Mouse (Mus musculus): Measurements from ENCODE around the gene Pgs1. TPM values are rescaled to one million over a fixed set of nuclear protein-coding genes. Genes with fewer than 3 reads are reported as not detected.

The Pgs1 gene
- polyA plus RNA-seq, 1 experiment from 2014 or later, result 60.7 TPM

DNA sequence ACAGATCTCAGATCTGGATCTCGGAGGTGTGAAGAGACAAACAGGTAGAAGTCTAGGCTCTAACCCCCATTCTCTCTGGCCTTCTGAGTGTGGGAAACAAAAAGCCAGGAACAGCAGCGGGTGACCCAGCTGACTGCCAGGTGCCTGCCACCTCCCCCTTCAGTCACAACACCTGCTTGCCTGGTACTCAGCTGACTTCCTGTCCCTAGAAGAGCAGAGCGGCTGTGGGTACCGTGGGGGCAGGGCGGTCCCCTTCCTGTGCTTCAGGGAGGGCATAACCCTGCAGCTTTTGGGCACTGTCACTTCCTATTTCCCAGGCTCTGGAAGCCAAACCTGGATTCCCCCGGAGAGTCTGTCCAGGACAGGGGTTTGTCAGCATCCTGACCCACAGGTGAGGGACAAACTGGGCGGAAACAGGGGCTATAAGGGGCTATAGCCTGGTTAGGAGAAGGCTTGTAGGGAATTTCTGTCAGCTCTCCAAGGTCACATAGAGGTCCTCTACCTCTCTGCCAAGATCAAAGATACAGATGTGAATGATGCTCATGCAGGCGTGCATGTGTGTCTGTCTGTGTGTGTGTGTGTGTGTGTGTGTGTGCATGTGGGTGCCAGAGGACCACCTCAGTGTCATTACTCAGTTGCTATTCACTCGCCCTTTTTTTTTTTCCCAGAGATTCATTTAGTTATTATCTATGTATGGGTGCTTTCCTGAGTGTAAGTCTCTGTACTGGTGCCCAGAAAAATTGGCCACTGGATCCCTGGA, 33.7 kb upstream of the Pgs1 start:
- ATAC-seq (ENCODE audit: low FRiP score), result no peak
- WGBS, result 80% methylated on average over 9 of the region's 9 CpGs
- no peaks in the 10 kb centered on the region for H3K9me3 ChIP-seq (replicated peaks)
- H3K27me3 ChIP-seq (replicated peaks), result peaks cover 9% of the 10 kb centered on the region
- no peak overlapping the region for H3K4me2 ChIP-seq
- H3K4me1 ChIP-seq, result peaks cover 36% of the 10 kb centered on the region
- H3K9ac ChIP-seq (replicated peaks), result no peak overlapping the region
- H3K36me3 ChIP-seq, result no peaks in the 10 kb centered on the region
- H3K27ac ChIP-seq (replicated peaks), result no peak overlapping the region
- H3K4me3 ChIP-seq (replicated peaks), result no peak overlapping the region

DNA sequence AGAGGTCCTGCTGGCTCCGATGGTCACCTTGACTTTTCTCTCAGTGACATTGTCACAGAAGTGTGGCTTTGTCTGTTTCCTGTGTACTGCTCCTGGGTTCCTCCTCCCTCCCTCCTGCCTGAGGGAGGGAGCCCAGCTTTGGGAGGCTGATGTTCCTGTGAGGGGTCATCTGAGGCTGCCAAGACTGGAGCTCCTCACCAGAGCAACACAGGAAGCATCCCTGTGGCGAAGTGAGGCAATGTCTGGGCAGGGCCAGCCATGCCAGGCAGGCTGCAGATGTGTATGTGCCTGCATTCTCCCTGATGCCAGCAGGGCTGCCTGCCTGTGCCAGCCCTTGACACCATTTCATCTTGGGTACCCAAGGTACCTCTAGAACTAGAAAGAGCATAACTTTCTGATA, 32.0 kb upstream of the Pgs1 start:
- ATAC-seq (ENCODE audit: low FRiP score), result 0 out of 2 replicates have a peak, but pooled peaks have one; percentile 35
- WGBS, result 60% methylated on average over 2 of the region's 2 CpGs
- Histone ChIP-seq H3K27ac (replicated peaks) (peak overlapping the region; percentile 64), H3K4me2 (no peak overlapping the region), H3K9ac (replicated peaks) (no peak overlapping the region), H3K27me3 (replicated peaks) (peaks cover 9% of the 10 kb centered on the region), H3K9me3 (replicated peaks) (no peaks in the 10 kb centered on the region), H3K4me3 (replicated peaks) (no peak overlapping the region), H3K36me3 (no peaks in the 10 kb centered on the region), H3K4me1 (peaks cover 43% of the 10 kb centered on the region)

DNA sequence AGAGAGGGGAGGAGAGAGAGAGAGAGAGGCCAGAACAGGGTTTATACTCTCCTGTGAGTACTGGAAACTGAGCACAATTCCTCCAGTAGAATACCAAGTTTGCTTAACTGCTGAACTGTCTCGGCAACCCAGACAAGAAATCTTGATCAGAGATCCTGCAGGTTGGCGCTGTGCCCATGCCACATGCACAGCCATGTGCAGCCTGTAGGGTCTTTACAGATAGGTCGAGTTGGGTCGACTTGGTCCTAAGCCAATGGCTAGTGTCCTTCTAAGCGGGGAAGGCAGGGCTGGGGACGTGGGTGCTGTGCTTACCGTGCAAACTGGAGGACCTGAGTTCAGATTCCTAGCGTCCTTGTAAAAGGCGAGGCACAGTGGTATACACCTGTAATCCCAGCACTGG, 31.3 kb upstream of the Pgs1 start:
- H3K27ac ChIP-seq (replicated peaks), result peak overlapping the region; percentile 64
- no peak for ATAC-seq (ENCODE audit: low FRiP score)
- no peak overlapping the region for H3K9ac ChIP-seq (replicated peaks)
- 77% methylated on average over 9 of the region's 9 CpGs for WGBS
- no peaks in the 10 kb centered on the region for H3K9me3 ChIP-seq (replicated peaks)
- H3K36me3 ChIP-seq, result no peaks in the 10 kb centered on the region
- H3K27me3 ChIP-seq (replicated peaks), result peaks cover 8% of the 10 kb centered on the region
- H3K4me1 ChIP-seq, result peaks cover 36% of the 10 kb centered on the region
- H3K4me3 ChIP-seq (replicated peaks), result no peak overlapping the region
- no peak overlapping the region for H3K4me2 ChIP-seq

DNA sequence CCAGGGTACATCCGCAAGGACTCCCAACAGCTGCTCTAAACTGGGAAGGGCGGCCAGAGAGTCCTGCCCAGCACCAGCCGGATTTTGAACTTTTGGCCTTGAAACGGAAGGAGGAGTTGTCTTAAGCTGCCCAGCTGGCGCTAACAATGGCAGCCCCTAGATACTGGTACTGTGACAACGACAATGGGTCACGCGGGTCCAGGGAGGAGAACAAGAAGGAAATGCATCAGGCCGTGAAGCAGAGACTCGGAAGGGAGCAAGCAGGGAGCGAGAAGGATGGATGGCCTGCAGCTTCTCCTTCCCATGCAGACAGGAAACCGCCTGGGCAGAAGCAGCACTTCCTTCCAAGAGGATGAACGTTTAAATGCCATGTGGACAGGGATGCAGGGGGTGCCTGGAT, 30.5 kb upstream of the Pgs1 start:
- Histone ChIP-seq H3K27me3 (replicated peaks) (peaks cover 4% of the 10 kb centered on the region; the same call in 1 of the 2 replicates), H3K27ac (replicated peaks) (no peak overlapping the region), H3K4me1 (peaks cover 33% of the 10 kb centered on the region), H3K4me3 (replicated peaks) (no peak overlapping the region), H3K36me3 (no peaks in the 10 kb centered on the region), H3K9me3 (replicated peaks) (no peaks in the 10 kb centered on the region), H3K4me2 (no peak overlapping the region), H3K9ac (replicated peaks) (no peak overlapping the region)
- 50% methylated on average over 13 of the region's 13 CpGs for WGBS
- ATAC-seq (ENCODE audit: low FRiP score), result no peak

DNA sequence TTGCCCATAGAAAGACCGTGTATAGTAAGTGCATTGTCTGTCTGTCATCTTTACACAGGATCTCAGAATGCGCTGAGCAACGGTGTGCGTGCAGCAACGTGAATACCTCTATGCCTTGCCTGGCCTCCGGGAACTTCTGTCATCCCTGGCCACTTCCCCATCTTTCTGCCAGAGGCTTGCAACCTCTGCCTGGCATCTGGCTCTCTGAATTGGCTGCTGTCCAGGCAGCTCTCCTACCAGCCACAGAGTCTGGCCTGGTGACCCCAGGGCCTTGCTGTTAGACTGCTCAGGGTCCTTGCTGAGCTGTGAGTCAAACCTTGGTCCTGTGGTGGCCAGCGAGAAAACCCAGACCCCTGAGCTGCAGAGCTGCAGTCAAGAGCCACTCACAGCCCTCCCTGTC, 27.9 kb upstream of the Pgs1 start:
- Histone ChIP-seq H3K4me3 (replicated peaks) (no peak overlapping the region), H3K9ac (replicated peaks) (no peak overlapping the region), H3K27ac (replicated peaks) (no peak overlapping the region), H3K4me1 (peaks cover 44% of the 10 kb centered on the region), H3K36me3 (no peaks in the 10 kb centered on the region), H3K4me2 (no peak overlapping the region), H3K9me3 (replicated peaks) (no peaks in the 10 kb centered on the region), H3K27me3 (replicated peaks) (no peaks in the 10 kb centered on the region)
- no peak for ATAC-seq (ENCODE audit: low FRiP score)
- WGBS, result 71% methylated on average over 7 of the region's 7 CpGs

DNA sequence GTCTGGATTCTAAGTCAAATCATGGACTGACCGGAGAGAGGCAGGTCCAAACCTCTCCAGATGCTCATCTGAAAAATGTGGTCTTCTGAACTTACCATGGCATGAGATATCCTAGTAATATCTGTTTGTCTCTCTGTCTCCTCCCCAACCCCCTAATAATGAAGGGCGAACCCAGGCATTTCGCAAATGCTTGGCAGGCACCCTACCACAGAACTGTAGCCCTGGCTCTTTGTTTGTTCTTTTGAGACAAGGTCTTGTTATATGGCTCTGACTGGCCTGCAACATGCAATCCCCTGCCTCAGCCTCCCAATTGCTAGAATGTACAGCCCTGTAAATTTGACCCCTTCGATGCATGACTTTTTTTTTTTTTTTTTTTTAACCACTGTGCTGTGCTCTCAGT, 26.9 kb upstream of the Pgs1 start:
- 91% methylated on average over 4 of the region's 4 CpGs for WGBS
- peaks cover 49% of the 10 kb centered on the region for H3K4me1 ChIP-seq
- ATAC-seq (ENCODE audit: low FRiP score), result no peak

DNA sequence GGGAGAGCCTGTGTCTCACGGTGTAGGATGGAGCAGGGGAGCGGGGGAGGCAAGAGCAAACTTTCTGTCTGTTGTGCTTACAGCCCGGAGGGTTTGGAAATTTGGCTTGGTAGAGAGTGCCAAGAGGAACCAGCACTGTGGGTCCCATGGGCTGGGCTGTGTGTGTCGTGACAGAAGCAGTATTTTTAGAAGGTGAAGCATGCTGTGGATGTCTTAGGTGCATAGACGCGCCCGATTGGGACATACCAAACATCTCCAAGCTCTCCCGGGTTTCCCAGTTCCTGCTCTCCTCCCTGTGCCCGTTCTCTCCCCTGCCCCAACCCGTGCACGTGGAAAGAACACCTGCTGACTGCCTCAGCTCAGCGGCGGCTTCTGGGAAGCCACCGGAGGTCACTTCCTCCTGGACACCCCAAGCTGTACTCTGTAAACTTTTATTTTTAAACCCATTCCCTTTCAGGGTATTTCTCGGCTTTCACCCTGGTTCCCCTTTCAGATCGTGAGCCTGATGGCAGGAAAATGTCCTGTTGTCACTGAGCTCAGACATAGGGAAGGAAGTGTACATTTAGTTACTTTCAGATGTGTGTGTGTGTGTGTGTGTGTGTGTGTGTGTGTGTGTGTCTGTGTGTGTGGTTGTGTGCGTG, 26.2 kb upstream of the Pgs1 start:
- 60% methylated on average over 17 of the region's 17 CpGs for WGBS
- peaks cover 49% of the 10 kb centered on the region for H3K4me1 ChIP-seq
- H3K36me3 ChIP-seq, result no peaks in the 10 kb centered on the region
- H3K9ac ChIP-seq (replicated peaks), result no peak overlapping the region
- no peaks in the 10 kb centered on the region for H3K9me3 ChIP-seq (replicated peaks)
- no peak overlapping the region for H3K4me3 ChIP-seq (replicated peaks)
- H3K27me3 ChIP-seq (replicated peaks), result no peaks in the 10 kb centered on the region
- H3K27ac ChIP-seq (replicated peaks), result no peak overlapping the region
- ATAC-seq (ENCODE audit: low FRiP score), result no peak
- H3K4me2 ChIP-seq, result no peak overlapping the region

More for the DNA sequence above, 26.9 kb upstream of the Pgs1 start:
- Histone ChIP-seq H3K9me3 (replicated peaks) (no peaks in the 10 kb centered on the region), H3K27ac (replicated peaks) (no peak overlapping the region), H3K9ac (replicated peaks) (no peak overlapping the region), H3K27me3 (replicated peaks) (no peaks in the 10 kb centered on the region), H3K4me2 (no peak overlapping the region), H3K36me3 (no peaks in the 10 kb centered on the region), H3K4me3 (replicated peaks) (no peak overlapping the region)

DNA sequence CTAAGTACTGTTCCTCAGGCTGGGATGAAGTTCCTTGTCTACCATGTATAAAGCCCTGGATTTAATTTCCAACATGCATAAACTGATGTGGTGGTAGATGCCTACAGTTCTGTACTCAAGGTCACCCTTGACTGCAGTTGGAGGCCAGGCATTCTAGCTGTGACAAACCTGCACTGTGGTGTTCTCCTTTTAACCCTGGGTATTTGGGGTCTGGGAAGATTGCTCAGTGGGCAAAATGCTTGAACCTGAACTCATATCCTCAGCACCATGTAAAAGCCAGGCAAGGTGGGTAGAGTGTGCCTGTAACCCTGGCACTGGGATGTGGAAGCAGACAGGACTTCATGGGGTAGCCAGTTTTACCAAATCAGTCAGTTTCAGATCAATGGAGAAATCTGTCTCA, 25.5 kb upstream of the Pgs1 start:
- no peak overlapping the region for H3K9ac ChIP-seq (replicated peaks)
- ATAC-seq (ENCODE audit: low FRiP score), result no peak
- no peaks in the 10 kb centered on the region for H3K27me3 ChIP-seq (replicated peaks)
- H3K36me3 ChIP-seq, result no peaks in the 10 kb centered on the region
- H3K27ac ChIP-seq (replicated peaks), result no peak overlapping the region
- H3K4me3 ChIP-seq (replicated peaks), result no peak overlapping the region
- no peaks in the 10 kb centered on the region for H3K9me3 ChIP-seq (replicated peaks)
- H3K4me1 ChIP-seq, result peaks cover 49% of the 10 kb centered on the region
- H3K4me2 ChIP-seq, result no peak overlapping the region

DNA sequence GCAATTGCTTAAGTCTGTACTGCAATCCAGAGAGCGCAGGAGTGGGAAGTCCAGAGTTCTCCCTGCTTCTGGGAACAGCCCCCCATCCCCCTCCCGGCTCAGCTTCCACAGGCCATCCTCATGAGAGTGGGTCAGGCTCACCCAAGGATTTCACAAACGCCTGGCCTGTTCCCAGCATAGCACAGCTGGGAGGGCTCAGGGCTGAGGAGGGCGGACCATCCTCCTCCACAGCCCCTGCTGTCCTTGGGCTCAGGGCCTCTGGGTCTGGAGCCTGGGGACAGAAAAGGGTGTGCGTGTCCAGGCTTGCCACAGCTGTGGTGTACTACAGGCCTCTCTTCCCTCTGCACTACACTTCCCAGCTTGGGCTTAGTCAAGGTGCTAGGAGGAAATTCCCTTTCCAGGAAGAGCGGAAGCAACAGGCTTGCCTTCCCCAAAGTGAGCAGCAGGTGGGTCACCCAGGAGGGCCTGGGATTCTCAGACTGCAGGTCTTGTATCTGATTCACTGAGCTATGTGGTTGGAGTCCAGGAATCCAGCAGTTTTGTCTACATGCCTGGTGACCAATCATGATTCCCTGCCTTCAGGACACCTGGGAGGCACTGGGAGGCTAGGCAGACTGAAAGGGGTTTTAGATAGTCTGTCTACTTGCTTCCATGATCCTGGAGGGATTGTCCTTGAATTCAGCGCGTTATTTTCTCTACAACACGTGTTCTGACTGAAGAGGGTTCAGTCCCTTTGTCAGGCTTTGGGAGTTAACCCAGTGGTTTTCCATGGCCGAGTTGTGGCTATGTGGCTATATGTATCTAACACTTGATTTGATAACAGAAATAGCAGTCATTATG, 23.6 kb upstream of the Pgs1 start:
- Histone ChIP-seq H3K36me3 (no peaks in the 10 kb centered on the region), H3K9ac (replicated peaks) (no peak overlapping the region; the same call in 1 of the 2 replicates), H3K4me3 (replicated peaks) (no peak overlapping the region), H3K27me3 (replicated peaks) (peaks cover 13% of the 10 kb centered on the region), H3K4me1 (peaks cover 61% of the 10 kb centered on the region), H3K9me3 (replicated peaks) (no peaks in the 10 kb centered on the region), H3K4me2 (peak overlapping the region; percentile 89), H3K27ac (replicated peaks) (peak overlapping the region; percentile 70)
- 49% methylated on average over 10 of the region's 10 CpGs for WGBS
- no peak for ATAC-seq (ENCODE audit: low FRiP score)

DNA sequence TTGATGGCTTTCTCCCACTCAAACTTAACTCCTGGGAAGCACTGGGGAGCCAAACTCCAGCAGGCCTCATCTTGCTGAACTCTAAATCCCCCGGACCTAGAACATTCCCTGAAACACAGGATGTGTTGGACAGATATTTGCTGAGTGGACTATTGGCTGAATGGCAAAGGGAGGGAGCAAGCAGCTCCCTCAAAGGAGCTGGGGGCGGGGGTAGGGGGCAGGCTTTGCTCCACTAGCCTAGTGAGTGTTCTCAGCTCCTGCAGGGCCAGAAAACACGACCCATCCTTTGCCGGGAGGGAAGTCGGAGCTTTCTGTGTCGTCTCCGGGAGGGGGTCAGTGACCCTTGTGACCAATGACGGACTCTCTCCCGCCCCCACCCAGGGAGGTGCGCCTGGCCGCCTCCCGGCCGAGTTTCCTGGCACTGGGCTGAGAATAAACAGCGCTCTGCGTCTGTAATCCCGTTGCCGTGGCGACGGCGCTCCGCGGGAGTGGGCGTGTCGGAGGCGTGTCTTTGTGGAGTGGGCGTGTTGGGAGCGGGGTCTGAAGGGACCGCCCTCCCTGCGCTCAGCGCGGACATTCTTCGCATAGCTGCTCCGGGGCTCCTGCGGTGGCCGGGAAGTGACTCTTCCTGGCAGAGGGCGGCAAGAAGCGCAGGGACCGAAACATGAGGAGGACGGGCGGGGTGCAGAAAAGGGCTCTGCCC, 22.9 kb upstream of the Pgs1 start:
- Histone ChIP-seq H3K27me3 (replicated peaks) (peaks cover 13% of the 10 kb centered on the region), H3K27ac (replicated peaks) (peak overlapping the region; percentile 70), H3K4me1 (peaks cover 66% of the 10 kb centered on the region), H3K9me3 (replicated peaks) (no peaks in the 10 kb centered on the region), H3K4me3 (replicated peaks) (peak overlapping the region; percentile 42), H3K9ac (replicated peaks) (peak overlapping the region; percentile 45), H3K36me3 (no peaks in the 10 kb centered on the region), H3K4me2 (peak overlapping the region; percentile 89)
- WGBS, result under 1% methylated on average over 40 of the region's 40 CpGs
- ATAC-seq (ENCODE audit: low FRiP score), result peak; percentile 88

DNA sequence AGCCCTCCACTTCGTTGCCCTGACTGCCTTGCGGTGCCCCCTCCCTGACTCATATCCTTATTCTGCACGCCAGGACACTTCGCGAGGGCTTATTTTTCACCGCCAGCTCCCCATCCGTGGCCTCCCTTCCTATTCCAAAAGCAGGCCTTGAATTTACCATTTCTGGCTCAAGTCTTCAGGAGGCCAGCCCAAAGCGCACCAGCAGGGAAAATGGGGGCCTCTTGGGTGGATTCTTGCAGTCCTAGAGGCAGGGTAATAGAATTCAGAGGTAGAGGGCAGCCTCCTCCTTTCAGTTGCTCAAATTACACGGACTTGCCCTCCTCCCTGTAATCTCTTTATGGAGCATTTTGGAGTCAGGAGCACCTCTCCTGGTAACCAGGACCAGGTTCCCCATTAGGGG, 22.2 kb upstream of the Pgs1 start:
- no peaks in the 10 kb centered on the region for H3K9me3 ChIP-seq (replicated peaks)
- H3K4me3 ChIP-seq (replicated peaks), result peak overlapping the region; percentile 42
- H3K4me2 ChIP-seq, result peak overlapping the region; percentile 89
- 3% methylated on average over 9 of the region's 9 CpGs for WGBS
- no peaks in the 10 kb centered on the region for H3K36me3 ChIP-seq
- ATAC-seq (ENCODE audit: low FRiP score), result no peak; the same call in 1 of the 2 replicates
- peaks cover 13% of the 10 kb centered on the region for H3K27me3 ChIP-seq (replicated peaks)
- peak overlapping the region; percentile 70 for H3K27ac ChIP-seq (replicated peaks)
- H3K4me1 ChIP-seq, result peaks cover 68% of the 10 kb centered on the region
- peak overlapping the region; percentile 45 for H3K9ac ChIP-seq (replicated peaks)

All from neural tube, embryonic 15.5 days (tissue).